Mouse (Mus musculus): ENCODE measurements around the gene Sgms1.

- TF ChIP-seq USF1 (IDR thresholded peaks at IDR 0.05; ENCODE audit: low read depth) (no peak), MYOD1 (IDR thresholded peaks at IDR 0.05; ENCODE audit: control insufficient read depth in 1 of 3, insufficient read length in 2 of 3, low read depth in 2 of 3) (no peak)
These were observed 190.9 kb downstream of the Sgms1 start for GRCm38 (mm10) chr19:32198494-32199106.

Data from myocyte (in vitro differentiated cells).